ENCODE assay signal across 11 mouse cellular contexts in the genomic region with DNA sequence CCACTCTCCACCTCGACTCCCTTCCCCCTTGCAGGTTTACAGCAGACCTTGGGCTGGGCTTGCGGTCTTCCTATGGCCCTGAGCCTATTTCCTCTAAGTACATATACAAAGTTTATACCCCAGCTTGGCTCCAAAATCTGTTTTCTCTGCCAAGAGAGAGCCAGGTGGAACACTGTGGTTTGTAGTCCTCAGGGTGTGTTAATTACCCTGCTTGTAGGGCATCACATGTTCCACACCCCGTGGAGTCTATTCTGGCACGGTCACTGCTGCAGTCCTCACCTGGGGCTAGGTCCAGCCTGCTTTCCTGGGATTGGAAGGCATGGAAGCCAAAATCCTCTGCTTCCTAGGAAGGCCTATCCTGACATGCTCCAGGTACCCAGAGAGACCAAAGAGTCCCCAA. TPM values are rescaled to one million over a fixed set of nuclear protein-coding genes. Genes with fewer than 3 reads are reported as not detected.
A peak's percentile ranks its signal among the peaks of the same experiment; 100 is the strongest.
DNase-seq lines count a peak whose midpoint lies in the region; ATAC-seq and TF ChIP-seq lines count a peak whose summit lies in the region.
"Had no signal": no experiment of that assay in that cellular context is flagged by ENCODE, and none has a peak within 500 bp of the region (broad histone marks: within the 10 kb centered on the region; RNA-seq: fewer than 3 reads in every experiment).

No protein-coding gene starts in this region.

- H3K4me1 ChIP-seq in heart, postnatal 0 days (ENCODE audit: control insufficient read depth, insufficient read depth), result peaks cover 24% of the 10 kb centered on the region
- peaks cover 34% of the 10 kb centered on the region for H3K4me1 ChIP-seq in lung, embryonic 16.5 days (replicated peaks; ENCODE audit: control insufficient read depth, insufficient read depth, low read length)
- H3K4me1 ChIP-seq in cerebellum, adult 2 months (ENCODE audit: control insufficient read depth, insufficient read depth, low read length), result peaks cover 39% of the 10 kb centered on the region

- DNase-seq in heart, postnatal 0 days (ENCODE audit: low spot score), result no peak
- no peak for DNase-seq in heart, adult 8-10 months (ENCODE audit: low spot score)
- DNase-seq in lung, postnatal 10 days, result no peak
- DNase-seq in cerebellum, adult 2 months, result peak; percentile 81 to 90
- no peak for DNase-seq in ovary, postnatal 36 days (ENCODE audit: low spot score)

- H3K36me3 ChIP-seq in heart, postnatal 0 days (replicated peaks; ENCODE audit: control insufficient read depth, insufficient read depth, low read length), result peaks cover 17% of the 10 kb centered on the region
- peaks cover 11% of the 10 kb centered on the region; the same call in 1 of the 2 replicates for H3K36me3 ChIP-seq in lung, embryonic 16.5 days (ENCODE audit: control insufficient read depth, insufficient read depth, low read length)
- H3K36me3 ChIP-seq in macrophage (ENCODE audit: inconsistent target), result peaks cover 19% of the 10 kb centered on the region

- no peak for TF ChIP-seq POLR2A in cerebellum, adult 2 months (IDR thresholded peaks at IDR 0.05; ENCODE audit: borderline replicate concordance, insufficient read depth, low read length)

- H3K27ac ChIP-seq in heart, postnatal 0 days (ENCODE audit: low read depth), result peak overlapping the region; percentile 84; the same call in 1 of the 2 replicates
- no peak overlapping the region for H3K27ac ChIP-seq in lung, embryonic 16.5 days (ENCODE audit: low read length)
- H3K27ac ChIP-seq in cerebellum, adult 2 months (ENCODE audit: insufficient read depth, low read length), result peak overlapping the region; percentile 91; the same call in 1 of the 2 replicates
- peak overlapping the region; percentile 82 for H3K27ac ChIP-seq in macrophage
- H3K27ac ChIP-seq: embryonic facial prominence, embryonic 13.5 days had no signal

- no peak for ATAC-seq in heart, postnatal 0 days (ENCODE audit: insufficient read depth, low read depth)
- ATAC-seq in lung, embryonic 16.5 days (ENCODE audit: low read depth), result no peak

- H3K9me3 ChIP-seq in heart, postnatal 0 days (replicated peaks; ENCODE audit: control insufficient read depth, low read length), result no peaks in the 10 kb centered on the region
- H3K9me3 ChIP-seq in lung, embryonic 16.5 days (ENCODE audit: control insufficient read depth, low read length), result no peaks in the 10 kb centered on the region
- H3K9me3 ChIP-seq: embryonic facial prominence, embryonic 13.5 days; heart, embryonic 12.5 days; lung, embryonic 15.5 days had no signal

- no peaks in the 10 kb centered on the region for H3K27me3 ChIP-seq in heart, postnatal 0 days (ENCODE audit: control insufficient read depth, insufficient read depth, low read length)
- H3K27me3 ChIP-seq in lung, embryonic 16.5 days (ENCODE audit: control insufficient read depth, insufficient read depth, low read depth, low read length), result no peaks in the 10 kb centered on the region
- H3K27me3 ChIP-seq in cerebellum, adult 2 months (ENCODE audit: control insufficient read depth, insufficient read depth, low read length), result no peaks in the 10 kb centered on the region
- H3K27me3 ChIP-seq: CH12.LX; lung, embryonic 15.5 days had no signal

- H3K79me2 ChIP-seq in macrophage (ENCODE audit: inconsistent target), result peaks cover 64% of the 10 kb centered on the region

- H3K9ac ChIP-seq in heart, postnatal 0 days (replicated peaks; ENCODE audit: low read depth, low read length), result no peak overlapping the region
- 0 out of 2 replicates have a peak overlapping the region, but pooled peaks have one; percentile 14 for H3K9ac ChIP-seq in lung, embryonic 16.5 days (ENCODE audit: low read length)
- H3K9ac ChIP-seq: heart, embryonic 12.5 days; lung, embryonic 15.5 days had no signal

- no peak for TF ChIP-seq EP300 in heart, postnatal 0 days (IDR thresholded peaks at IDR 0.05; ENCODE audit: low read depth)

- H3K4me3 ChIP-seq in heart, postnatal 0 days (ENCODE audit: low read depth, low read length), result no peak overlapping the region
- H3K4me3 ChIP-seq in lung, embryonic 16.5 days (ENCODE audit: low read length), result no peak overlapping the region
- H3K4me3 ChIP-seq in cerebellum, adult 2 months (replicated peaks; ENCODE audit: insufficient read depth, low read depth, low read length), result peak overlapping the region; percentile 21
- no peak overlapping the region for H3K4me3 ChIP-seq in macrophage (ENCODE audit: inconsistent target)
- H3K4me3 ChIP-seq: lung, embryonic 15.5 days had no signal

- 0 out of 2 replicates have a peak overlapping the region, but pooled peaks have one; percentile 77 for H3K4me2 ChIP-seq in heart, postnatal 0 days (ENCODE audit: low read depth, low read length)
- H3K4me2 ChIP-seq in lung, embryonic 16.5 days (ENCODE audit: low read depth, low read length), result no peak overlapping the region

- no peak for TF ChIP-seq CTCF in heart, postnatal 0 days (IDR thresholded peaks at IDR 0.05; ENCODE audit: low read depth)
- no peak for TF ChIP-seq CTCF in cerebellum, adult 2 months (IDR thresholded peaks at IDR 0.05; ENCODE audit: borderline replicate concordance, insufficient read depth, low read depth, low read length)

- 88% methylated on average over 4 of the region's 4 CpGs for WGBS in heart, postnatal 0 days
- WGBS in lung, embryonic 16.5 days, result 84% methylated on average over 4 of the region's 4 CpGs
- WGBS in cerebellum, adult 2 months, result 8% methylated on average over 4 of the region's 4 CpGs
- 69% methylated on average over 4 of the region's 4 CpGs for WGBS in macrophage (ENCODE audit: missing documents)

RNA-seq across cellular contexts. Expression of gene Ltc4s, which starts 10.7 kb away (rescaled TPM):
- total RNA-seq in heart, postnatal 0 days (2014; rRNA removed; ENCODE audit: low replicate concordance), result 5.1 TPM in 1 of 2 replicates, not detected in the other
- 2.2 TPM in 2 replicates for polyA plus RNA-seq in heart, postnatal 0 days (2015; fragmentation: Nextera tagmentation; extraction: Ambion mirVana)
- 10 to 100 TPM in 1 of 4 experiments, 1 to 10 TPM in 3; 4.7 to 11.8 (median 6.6) TPM for total RNA-seq in heart, adult 8-10 months (2022)
- 2.7 and 3.6 TPM in 2 replicates for polyA plus RNA-seq in lung, embryonic 16.5 days (2015; fragmentation: Nextera tagmentation; extraction: Ambion mirVana)
- polyA plus RNA-seq in cerebellum, adult 2 months (2012; rRNA removed), result 9.0 and 12.8 TPM in 2 replicates
- 1 to 10 TPM in 16 of 26 experiments, not detected in 10; 1.1 to 9.0 (median 4.6) TPM for total RNA-seq in macrophage (2018; cell fraction: chromatin; rRNA removed)
- 10 to 100 TPM in 12 of 26 experiments, 1 to 10 TPM in 13, under 1 TPM in 1; 0.96 to 18.9 (median 6.4) TPM for total RNA-seq in macrophage (2018; cell fraction: cytosol; rRNA removed)
- total RNA-seq in macrophage (2018; cell fraction: nucleus; rRNA removed), result 10 to 100 TPM in 10 of 26 experiments, 1 to 10 TPM in 12, not detected in 4; 1.2 to 17.6 (median 8.1) TPM
- polyA plus RNA-seq in macrophage (2018), result 6.5 to 23.2 TPM (median 6.5 TPM) in 3 replicates

RNA-seq across cellular contexts. Expression of gene Mgat4b, which starts 17.0 kb away (rescaled TPM):
- 69.2 and 90.6 TPM in 2 replicates for total RNA-seq in heart, postnatal 0 days (2014; rRNA removed; ENCODE audit: low replicate concordance)
- polyA plus RNA-seq in heart, postnatal 0 days (2015; fragmentation: Nextera tagmentation; extraction: Ambion mirVana), result 39.4 and 39.6 TPM in 2 replicates
- 10 to 100 TPM; 68.4 to 90.0 (median 76.3) TPM for total RNA-seq in heart, adult 8-10 months (2022)
- 5.8 and 7.3 TPM in 2 replicates for polyA plus RNA-seq in lung, embryonic 16.5 days (2015; fragmentation: Nextera tagmentation; extraction: Ambion mirVana)
- 65.1 and 68.9 TPM in 2 replicates for polyA plus RNA-seq in cerebellum, adult 2 months (2012; rRNA removed)
- 100 to 1,000 TPM in 8 of 26 experiments, 10 to 100 TPM in 18; 41.6 to 398 (median 88.9) TPM for total RNA-seq in macrophage (2018; cell fraction: chromatin; rRNA removed)
- total RNA-seq in macrophage (2018; cell fraction: cytosol; rRNA removed), result 10 to 100 TPM; 50.5 to 85.9 (median 70.2) TPM
- total RNA-seq in macrophage (2018; cell fraction: nucleus; rRNA removed), result 100 to 1,000 TPM in 8 of 26 experiments, 10 to 100 TPM in 18; 57.5 to 143 (median 87.9) TPM
- 34.3 to 55.7 TPM (median 49.2 TPM) in 3 replicates for polyA plus RNA-seq in macrophage (2018)

RNA-seq across cellular contexts. Expression of gene Sqstm1, which starts 17.1 kb away (rescaled TPM):
- total RNA-seq in heart, postnatal 0 days (2014; rRNA removed; ENCODE audit: low replicate concordance), result 236 and 249 TPM in 2 replicates
- polyA plus RNA-seq in heart, postnatal 0 days (2015; fragmentation: Nextera tagmentation; extraction: Ambion mirVana), result 244 and 267 TPM in 2 replicates
- 100 to 1,000 TPM; 431 to 551 (median 475) TPM for total RNA-seq in heart, adult 8-10 months (2022)
- polyA plus RNA-seq in lung, embryonic 16.5 days (2015; fragmentation: Nextera tagmentation; extraction: Ambion mirVana), result 257 and 295 TPM in 2 replicates
- 377 and 381 TPM in 2 replicates for polyA plus RNA-seq in cerebellum, adult 2 months (2012; rRNA removed)
- total RNA-seq in macrophage (2018; cell fraction: chromatin; rRNA removed), result 1,000 to 10,000 TPM in 16 of 26 experiments, 100 to 1,000 TPM in 10; 388 to 4,292 (median 1,510) TPM
- 1,000 to 10,000 TPM in 13 of 26 experiments, 100 to 1,000 TPM in 13; 523 to 2,418 (median 986) TPM for total RNA-seq in macrophage (2018; cell fraction: cytosol; rRNA removed)
- 1,000 to 10,000 TPM in 17 of 26 experiments, 100 to 1,000 TPM in 9; 377 to 2,781 (median 1,417) TPM for total RNA-seq in macrophage (2018; cell fraction: nucleus; rRNA removed)
- polyA plus RNA-seq in macrophage (2018), result 491 to 809 TPM (median 572 TPM) in 3 replicates

RNA-seq across cellular contexts. Expression of gene Mrnip, which starts 53.5 kb away (rescaled TPM):
- total RNA-seq in heart, postnatal 0 days (2014; rRNA removed; ENCODE audit: low replicate concordance), result 6.3 and 18.6 TPM in 2 replicates
- polyA plus RNA-seq in heart, postnatal 0 days (2015; fragmentation: Nextera tagmentation; extraction: Ambion mirVana), result 7.7 and 7.9 TPM in 2 replicates
- total RNA-seq in heart, adult 8-10 months (2022), result 1 to 10 TPM; 1.6 to 3.5 (median 2.7) TPM
- 16.1 and 19.5 TPM in 2 replicates for polyA plus RNA-seq in lung, embryonic 16.5 days (2015; fragmentation: Nextera tagmentation; extraction: Ambion mirVana)
- 22.5 and 24.2 TPM in 2 replicates for polyA plus RNA-seq in cerebellum, adult 2 months (2012; rRNA removed)
- 1 to 10 TPM in 19 of 26 experiments, under 1 TPM in 2, not detected in 5; 0.81 to 8.4 (median 4.1) TPM for total RNA-seq in macrophage (2018; cell fraction: chromatin; rRNA removed)
- total RNA-seq in macrophage (2018; cell fraction: cytosol; rRNA removed), result 1 to 10 TPM in 23 of 26 experiments, under 1 TPM in 3; 0.38 to 3.5 (median 2.1) TPM
- 1 to 10 TPM in 20 of 26 experiments, under 1 TPM in 3, not detected in 3; 0.40 to 6.3 (median 1.7) TPM for total RNA-seq in macrophage (2018; cell fraction: nucleus; rRNA removed)
- 2.3 to 4.9 TPM (median 2.4 TPM) in 3 replicates for polyA plus RNA-seq in macrophage (2018)

Comparison
In these comparisons a context has a peak if more than half of its experiments do, and no peak if none do; other contexts are left out.
1. DNase-seq: peak in cerebellum, adult 2 months (2 of 2); none in heart, postnatal 0 days (single experiment), heart, adult 8-10 months (single experiment), lung, postnatal 10 days (single experiment) and ovary, postnatal 36 days (single experiment).